ENCODE assay signal across 8 mouse cellular contexts in the genomic region with DNA sequence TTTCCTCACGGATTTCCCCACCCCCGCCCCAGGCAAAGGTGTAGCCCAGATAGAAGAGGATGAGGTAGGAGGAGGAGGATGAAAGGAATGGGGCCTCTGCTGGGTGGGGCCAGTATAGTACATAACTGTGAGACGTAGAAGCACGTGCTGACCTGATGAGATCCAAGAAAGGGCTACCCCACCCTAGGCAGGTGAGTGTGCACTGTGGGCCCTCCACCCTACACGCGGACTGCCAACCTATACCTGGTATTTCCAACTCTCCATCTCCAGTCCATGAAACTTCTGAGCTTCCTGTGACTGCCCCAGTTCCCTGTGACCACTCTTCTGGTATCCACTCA. TPM values are rescaled to one million over a fixed set of nuclear protein-coding genes. Genes with fewer than 3 reads are reported as not detected.
DNase-seq lines count a peak whose midpoint lies in the region; ATAC-seq and TF ChIP-seq lines count a peak whose summit lies in the region.
"Had no signal": no experiment of that assay in that cellular context is flagged by ENCODE, and none has a peak within 500 bp of the region (broad histone marks: within the 10 kb centered on the region; RNA-seq: fewer than 3 reads in every experiment).

No protein-coding gene starts in this region.

- H3K27ac ChIP-seq in neural tube, embryonic 11.5 days (ENCODE audit: low read depth, low read length): no peak overlapping the region
- 0 out of 2 replicates have a peak overlapping the region, but pooled peaks have one; percentile 61 for H3K27ac ChIP-seq in forebrain, embryonic 12.5 days
- H3K27ac ChIP-seq in limb, embryonic 15.5 days: no peak overlapping the region; the same call in 1 of the 2 replicates
- H3K27ac ChIP-seq in stomach, postnatal 0 days (replicated peaks): peak overlapping the region; percentile 91

- ATAC-seq in neural tube, embryonic 11.5 days (ENCODE audit: insufficient read depth, low FRiP score, low TSS enrichment): no peak
- peak; percentile 25 for ATAC-seq in forebrain, embryonic 12.5 days (ENCODE audit: low FRiP score)
- no peak for ATAC-seq in limb, embryonic 15.5 days (ENCODE audit: insufficient number of reproducible peaks, low FRiP score, low TSS enrichment, low read depth)
- ATAC-seq in stomach, postnatal 0 days (ENCODE audit: low FRiP score, low TSS enrichment): peak; percentile 54
- ATAC-seq in frontal cortex, adult (ENCODE audit: low TSS enrichment): no peak

- peak overlapping the region; percentile 98 for H3K4me2 ChIP-seq in neural tube, embryonic 11.5 days (ENCODE audit: low read depth)
- peak overlapping the region; percentile 97 for H3K4me2 ChIP-seq in forebrain, embryonic 12.5 days
- peak overlapping the region; percentile 97 for H3K4me2 ChIP-seq in limb, embryonic 15.5 days
- peak overlapping the region; percentile 78 for H3K4me2 ChIP-seq in stomach, postnatal 0 days (replicated peaks; ENCODE audit: low read depth)

- no peaks in the 10 kb centered on the region for H3K36me3 ChIP-seq in neural tube, embryonic 11.5 days (ENCODE audit: control insufficient read depth, insufficient read depth, low read length)
- peaks cover 13% of the 10 kb centered on the region; the same call in 1 of the 2 replicates for H3K36me3 ChIP-seq in forebrain, embryonic 12.5 days (replicated peaks)
- H3K36me3 ChIP-seq in limb, embryonic 15.5 days: peaks cover 10% of the 10 kb centered on the region
- H3K36me3 ChIP-seq in stomach, postnatal 0 days (ENCODE audit: control insufficient read depth, insufficient read depth, low read length): peaks cover 2% of the 10 kb centered on the region; the same call in 1 of the 2 replicates

- H3K9ac ChIP-seq in neural tube, embryonic 11.5 days (ENCODE audit: low read length): peak overlapping the region; percentile 44; the same call in 1 of the 2 replicates
- H3K9ac ChIP-seq in forebrain, embryonic 12.5 days: peak overlapping the region; percentile 77
- no peak overlapping the region for H3K9ac ChIP-seq in limb, embryonic 15.5 days
- peak overlapping the region; percentile 69; the same call in 1 of the 2 replicates for H3K9ac ChIP-seq in stomach, postnatal 0 days (ENCODE audit: low read length)

- H3K4me3 ChIP-seq in neural tube, embryonic 11.5 days (ENCODE audit: low read depth, low read length): peak overlapping the region; percentile 54
- peak overlapping the region; percentile 64 for H3K4me3 ChIP-seq in forebrain, embryonic 12.5 days (replicated peaks)
- peak overlapping the region; percentile 53 for H3K4me3 ChIP-seq in limb, embryonic 15.5 days
- H3K4me3 ChIP-seq in stomach, postnatal 0 days (ENCODE audit: low read depth, low read length): peak overlapping the region; percentile 45; the same call in 1 of the 2 replicates

- TF ChIP-seq CTCF in stomach, postnatal 0 days (IDR thresholded peaks at IDR 0.05; ENCODE audit: low read depth): no peak

- H3K27me3 ChIP-seq in neural tube, embryonic 11.5 days (ENCODE audit: control insufficient read depth, insufficient read depth, low read length): peaks cover 19% of the 10 kb centered on the region
- H3K27me3 ChIP-seq in forebrain, embryonic 12.5 days: peaks cover 34% of the 10 kb centered on the region
- peaks cover 36% of the 10 kb centered on the region for H3K27me3 ChIP-seq in limb, embryonic 15.5 days
- no peaks in the 10 kb centered on the region for H3K27me3 ChIP-seq in stomach, postnatal 0 days (ENCODE audit: control insufficient read depth, insufficient read depth, low read length)

- TF ChIP-seq EP300 in stomach, postnatal 0 days (optimal IDR thresholded peaks at IDR 0.05): no peak

- H3K4me1 ChIP-seq in neural tube, embryonic 11.5 days (ENCODE audit: control insufficient read depth, insufficient read depth, low read length): peaks cover 18% of the 10 kb centered on the region
- H3K4me1 ChIP-seq in forebrain, embryonic 12.5 days: peaks cover 31% of the 10 kb centered on the region
- H3K4me1 ChIP-seq in limb, embryonic 15.5 days: peaks cover 28% of the 10 kb centered on the region
- H3K4me1 ChIP-seq in stomach, postnatal 0 days (replicated peaks; ENCODE audit: control insufficient read depth, insufficient read depth): peaks cover 7% of the 10 kb centered on the region; the same call in 1 of the 2 replicates

- WGBS in neural tube, embryonic 11.5 days: 24% methylated on average over 6 of the region's 6 CpGs
- 24% methylated on average over 6 of the region's 6 CpGs for WGBS in forebrain, embryonic 12.5 days
- WGBS in limb, embryonic 15.5 days: 14% methylated on average over 6 of the region's 6 CpGs
- 15% methylated on average over 6 of the region's 6 CpGs for WGBS in stomach, postnatal 0 days

- DNase-seq in neural tube, embryonic 11.5 days (ENCODE audit: low spot score): no peak
- DNase-seq in neural tube, embryonic 10.5 days (ENCODE audit: extremely low spot score, low spot score): no peak
- DNase-seq in stomach, postnatal 0 days (ENCODE audit: low spot score): peak; percentile 66
- no peak for DNase-seq in layer of hippocampus, adult 11-12 months (ENCODE audit: low spot score)
- DNase-seq: layer of hippocampus, postnatal 36 days had no signal

- no peaks in the 10 kb centered on the region for H3K9me3 ChIP-seq in neural tube, embryonic 11.5 days (ENCODE audit: control insufficient read depth, low read length)
- H3K9me3 ChIP-seq in forebrain, embryonic 12.5 days: no peaks in the 10 kb centered on the region
- no peaks in the 10 kb centered on the region for H3K9me3 ChIP-seq in limb, embryonic 15.5 days
- H3K9me3 ChIP-seq in stomach, postnatal 0 days (ENCODE audit: control insufficient read depth, low read length): no peaks in the 10 kb centered on the region

RNA-seq across cellular contexts. Expression of gene Rnf208, which starts 0.6 kb away (rescaled TPM):
- polyA plus RNA-seq in neural tube, embryonic 11.5 days (2014; fragmentation: Nextera tagmentation; extraction: Ambion mirVana): 29.9 and 34.0 TPM in 2 replicates
- polyA plus RNA-seq in forebrain, embryonic 12.5 days (2016; fragmentation: Nextera tagmentation; extraction: Ambion mirVana): 30.2 and 37.9 TPM in 2 replicates
- polyA plus RNA-seq in limb, embryonic 15.5 days (2015; fragmentation: Nextera tagmentation; extraction: Ambion mirVana): 16.9 and 17.5 TPM in 2 replicates
- 26.8 and 31.7 TPM in 2 replicates for polyA plus RNA-seq in stomach, postnatal 0 days (2015; fragmentation: Nextera tagmentation; extraction: Ambion mirVana)

RNA-seq across cellular contexts. Expression of gene Cysrt1, which starts 0.8 kb away (rescaled TPM):
- not detected in 2 replicates for polyA plus RNA-seq in neural tube, embryonic 11.5 days (2014; fragmentation: Nextera tagmentation; extraction: Ambion mirVana)
- not detected in 2 replicates for polyA plus RNA-seq in forebrain, embryonic 12.5 days (2016; fragmentation: Nextera tagmentation; extraction: Ambion mirVana)
- 83.9 and 100 TPM in 2 replicates for polyA plus RNA-seq in limb, embryonic 15.5 days (2015; fragmentation: Nextera tagmentation; extraction: Ambion mirVana)
- 326 and 355 TPM in 2 replicates for polyA plus RNA-seq in stomach, postnatal 0 days (2015; fragmentation: Nextera tagmentation; extraction: Ambion mirVana)

RNA-seq across cellular contexts. Expression of gene Rnf224, which starts 4.8 kb away (rescaled TPM):
- not detected in 2 replicates for polyA plus RNA-seq in neural tube, embryonic 11.5 days (2014; fragmentation: Nextera tagmentation; extraction: Ambion mirVana)
- not detected in 2 replicates for polyA plus RNA-seq in forebrain, embryonic 12.5 days (2016; fragmentation: Nextera tagmentation; extraction: Ambion mirVana)
- 0.57 and 0.58 TPM in 2 replicates for polyA plus RNA-seq in limb, embryonic 15.5 days (2015; fragmentation: Nextera tagmentation; extraction: Ambion mirVana)
- polyA plus RNA-seq in stomach, postnatal 0 days (2015; fragmentation: Nextera tagmentation; extraction: Ambion mirVana): 0.51 and 0.91 TPM in 2 replicates

RNA-seq across cellular contexts. Expression of gene AL732309.1, which starts 5.3 kb away (rescaled TPM):
- polyA plus RNA-seq in neural tube, embryonic 11.5 days (2014; fragmentation: Nextera tagmentation; extraction: Ambion mirVana): 5.1 and 6.6 TPM in 2 replicates
- polyA plus RNA-seq in forebrain, embryonic 12.5 days (2016; fragmentation: Nextera tagmentation; extraction: Ambion mirVana): 4.2 and 6.0 TPM in 2 replicates
- polyA plus RNA-seq in limb, embryonic 15.5 days (2015; fragmentation: Nextera tagmentation; extraction: Ambion mirVana): 10.2 and 10.4 TPM in 2 replicates
- 12.8 and 16.6 TPM in 2 replicates for polyA plus RNA-seq in stomach, postnatal 0 days (2015; fragmentation: Nextera tagmentation; extraction: Ambion mirVana)

RNA-seq across cellular contexts. Expression of gene Slc34a3, which starts 7.2 kb away (rescaled TPM):
- not detected in 2 replicates for polyA plus RNA-seq in neural tube, embryonic 11.5 days (2014; fragmentation: Nextera tagmentation; extraction: Ambion mirVana)
- not detected in 2 replicates for polyA plus RNA-seq in forebrain, embryonic 12.5 days (2016; fragmentation: Nextera tagmentation; extraction: Ambion mirVana)
- not detected in 2 replicates for polyA plus RNA-seq in limb, embryonic 15.5 days (2015; fragmentation: Nextera tagmentation; extraction: Ambion mirVana)
- polyA plus RNA-seq in stomach, postnatal 0 days (2015; fragmentation: Nextera tagmentation; extraction: Ambion mirVana): 0.10 and 0.12 TPM in 2 replicates

Comparison
In these comparisons a context has a peak if more than half of its experiments do, and no peak if none do; other contexts are left out.
1. ATAC-seq: peak in forebrain, embryonic 12.5 days (single experiment) and stomach, postnatal 0 days (single experiment); none in neural tube, embryonic 11.5 days (single experiment), limb, embryonic 15.5 days (single experiment) and frontal cortex, adult (single experiment).
2. H3K27ac ChIP-seq: peak in forebrain, embryonic 12.5 days (single experiment) and stomach, postnatal 0 days (single experiment); none in neural tube, embryonic 11.5 days (single experiment) and limb, embryonic 15.5 days (single experiment).
3. RNA of gene Cysrt1, which starts 0.8 kb away (polyA plus RNA-seq): 326 to 355 TPM in stomach, postnatal 0 days and 83.9 to 100 TPM in limb, embryonic 15.5 days; not detected in neural tube, embryonic 11.5 days and not detected in forebrain, embryonic 12.5 days; every median in the first group is over 10 times any median in the second.
4. Peak in every context shown above with its lines, with median percentiles within 50 percentile points of each other: H3K4me2 ChIP-seq and H3K4me3 ChIP-seq.